Mouse (Mus musculus) spleen, adult 2 months (tissue): ENCODE measurements at regions not wholly inside any gene's neighbourhood (a gene's known extent, or its start where the extent isn't known, plus 50 kb on each side); places are given as distances from the start of the nearest gene placed in this dataset.

Source experiments
- CTCF ChIP-seq: fragments of 200-500 bp; IDR thresholded peaks from 2 replicates; pipeline ENCODE4 v1.5.1; 2011; ENCODE audit warnings: mild to moderate bottlenecking, inconsistent platforms; ENCODE audit not compliant: insufficient read depth, insufficient read length, insufficient replicate concordance; ENCODE audit errors: extremely low read depth
- POLR2A ChIP-seq: fragments of 200-500 bp; IDR thresholded peaks from 2 replicates; pipeline ENCODE4 v1.6.1; 2011; ENCODE audit warnings: low read depth, low read length, inconsistent platforms

DNA sequence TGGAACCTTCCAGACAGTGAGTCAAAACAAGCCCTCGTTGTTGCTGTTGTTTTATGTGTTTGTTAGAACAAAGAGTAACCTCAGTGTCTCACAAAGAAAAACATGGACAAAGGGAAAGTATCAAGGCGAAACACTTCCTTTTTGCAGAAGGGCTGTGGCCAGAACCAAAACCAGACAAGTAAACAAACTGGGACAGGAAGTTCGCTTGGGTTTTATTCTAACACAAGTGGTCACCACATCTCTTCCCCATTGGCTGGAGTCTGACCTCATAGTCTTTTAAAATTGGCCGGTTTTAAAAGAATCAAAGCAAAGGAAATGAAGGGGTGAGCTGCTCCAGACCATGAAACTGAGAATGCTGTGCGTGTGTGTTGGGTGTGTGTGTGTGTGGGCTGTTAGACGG lies 194.4 kb upstream of the Egln3 start:
- TF ChIP-seq POLR2A (no peak), CTCF (no peak)
